Mouse (Mus musculus): ENCODE data around the gene Cnga4. TPM values are rescaled to one million over a fixed set of nuclear protein-coding genes. Genes with fewer than 3 reads are reported as not detected.
"Not testable (repeated sequence)": the region's sequence is repeated elsewhere in the genome, so short reads cannot be mapped to it uniquely, and the experiment has no call there.

Gene Cnga4
- polyA plus RNA-seq, 1 experiment = 0.12 TPM

GRCm38 (mm10) chr7:105434798-105435197 is 30.4 kb downstream of the Cnga4 start:
- no peaks in the 10 kb centered on the region for H3K4me1 ChIP-seq (ENCODE audit: control insufficient read depth, insufficient read depth, low read length)
- 79% methylated on average over 22 of the region's 22 CpGs for WGBS
- no peak for DNase-seq
- no peak for TF ChIP-seq POLR2A (IDR thresholded peaks at IDR 0.05; ENCODE audit: borderline replicate concordance, extremely low read depth, low read depth, low read length)
- no peak for TF ChIP-seq CTCF (IDR thresholded peaks at IDR 0.05; ENCODE audit: insufficient read depth, low read length)
- H3K4me3 ChIP-seq (replicated peaks; ENCODE audit: extremely low read depth, low read depth, low read length) = no peak overlapping the region

- 54% methylated on average over 7 of the region's 7 CpGs for WGBS
- H3K4me3 ChIP-seq (replicated peaks; ENCODE audit: extremely low read depth, low read depth, low read length) = no peak overlapping the region
- TF ChIP-seq CTCF (IDR thresholded peaks at IDR 0.05; ENCODE audit: insufficient read depth, low read length) = no peak
- TF ChIP-seq POLR2A (IDR thresholded peaks at IDR 0.05; ENCODE audit: borderline replicate concordance, extremely low read depth, low read depth, low read length) = no peak
- H3K4me1 ChIP-seq (ENCODE audit: control insufficient read depth, insufficient read depth, low read length) = no peaks in the 10 kb centered on the region
- DNase-seq = no peak
Measured at GRCm38 (mm10) chr7:105437979-105438772, 33.8 kb downstream of the Cnga4 start.

- Histone ChIP-seq H3K4me1 (ENCODE audit: control insufficient read depth, insufficient read depth, low read length) (no peaks in the 10 kb centered on the region), H3K4me3 (replicated peaks; ENCODE audit: extremely low read depth, low read depth, low read length) (no peak overlapping the region)
- WGBS = 36% methylated on average over 4 of the region's 4 CpGs
- TF ChIP-seq CTCF (IDR thresholded peaks at IDR 0.05; ENCODE audit: insufficient read depth, low read length) (no peak), POLR2A (IDR thresholded peaks at IDR 0.05; ENCODE audit: borderline replicate concordance, extremely low read depth, low read depth, low read length) (no peak)
- no peak for DNase-seq
Measured at GRCm38 (mm10) chr7:105441426-105441825, 37.1 kb downstream of the Cnga4 start.

GRCm38 (mm10) chr7:105445076-105445475 is 40.7 kb downstream of the Cnga4 start:
- DNase-seq = no peak
- Histone ChIP-seq H3K4me1 (ENCODE audit: control insufficient read depth, insufficient read depth, low read length) (no peaks in the 10 kb centered on the region), H3K4me3 (replicated peaks; ENCODE audit: extremely low read depth, low read depth, low read length) (no peak overlapping the region)
- TF ChIP-seq CTCF (IDR thresholded peaks at IDR 0.05; ENCODE audit: insufficient read depth, low read length) = no peak
- TF ChIP-seq POLR2A (IDR thresholded peaks at IDR 0.05; ENCODE audit: borderline replicate concordance, extremely low read depth, low read depth, low read length) = no peak
- WGBS = 48% methylated on average over 3 of the region's 3 CpGs

- DNase-seq; H3K4me3 ChIP-seq (replicated peaks; ENCODE audit: extremely low read depth, low read depth, low read length); H3K4me1 ChIP-seq (ENCODE audit: control insufficient read depth, insufficient read depth, low read length): not testable (repeated sequence)
- 89% methylated on average over 4 of the region's 4 CpGs for WGBS
Measured at GRCm38 (mm10) chr7:105453345-105453744, 49.0 kb downstream of the Cnga4 start.

Other genes starting within 250 kb of the Cnga4 start
- not detected in 2 replicates for gene Olfr684, start 240.9 kb upstream of the Cnga4 start, polyA plus RNA-seq (2012; rRNA removed)
- gene Olfr685, start 218.6 kb upstream of the Cnga4 start, polyA plus RNA-seq (2012; rRNA removed) = not detected in 2 replicates
- gene Olfr686, start 197.1 kb upstream of the Cnga4 start, polyA plus RNA-seq (2012; rRNA removed) = not detected in 2 replicates
- gene Olfr688, start 116.5 kb upstream of the Cnga4 start, polyA plus RNA-seq (2012; rRNA removed) = not detected in 2 replicates
- not detected in 2 replicates for gene Olfr689, start 93.4 kb upstream of the Cnga4 start, polyA plus RNA-seq (2012; rRNA removed)
- not detected in 2 replicates for gene Olfr690, start 70.5 kb upstream of the Cnga4 start, polyA plus RNA-seq (2012; rRNA removed)
- gene Olfr691, start 62.3 kb upstream of the Cnga4 start, polyA plus RNA-seq (2012; rRNA removed) = not detected in 2 replicates
- not detected in 2 replicates for gene Olfr692, start 36.3 kb upstream of the Cnga4 start, polyA plus RNA-seq (2012; rRNA removed)
- gene Gm5901, start 29.5 kb upstream of the Cnga4 start, polyA plus RNA-seq (2012; rRNA removed) = not detected in 2 replicates
- 46.7 and 57.9 TPM in 2 replicates for gene Fam160a2, start 4.5 kb upstream of the Cnga4 start, polyA plus RNA-seq (2012; rRNA removed)
- gene Cckbr, start 21.2 kb downstream of the Cnga4 start, polyA plus RNA-seq (2012; rRNA removed) = not detected in 2 replicates
- 52.5 and 76.9 TPM in 2 replicates for gene Cavin3, start 77.7 kb downstream of the Cnga4 start, polyA plus RNA-seq (2012; rRNA removed)
- gene Smpd1, start 149.8 kb downstream of the Cnga4 start, polyA plus RNA-seq (2012; rRNA removed) = 80.7 and 90.0 TPM in 2 replicates
- 185 and 193 TPM in 2 replicates for gene Apbb1, start 177.1 kb downstream of the Cnga4 start, polyA plus RNA-seq (2012; rRNA removed)
- 2.6 and 3.8 TPM in 2 replicates for gene Hpx, start 195.6 kb downstream of the Cnga4 start, polyA plus RNA-seq (2012; rRNA removed)
- gene Trim3, start 229.0 kb downstream of the Cnga4 start, polyA plus RNA-seq (2012; rRNA removed) = 163 TPM in 2 replicates
- gene Timm10b, start 235.5 kb downstream of the Cnga4 start, polyA plus RNA-seq (2012; rRNA removed) = 95.7 and 110 TPM in 2 replicates
- gene Arfip2, start 235.8 kb downstream of the Cnga4 start, polyA plus RNA-seq (2012; rRNA removed) = 63.9 and 71.2 TPM in 2 replicates
- 243 and 295 TPM in 2 replicates for gene Gm45799, start 236.0 kb downstream of the Cnga4 start, polyA plus RNA-seq (2012; rRNA removed)
- 1.8 and 2.4 TPM in 2 replicates for gene Dnhd1, start 246.3 kb downstream of the Cnga4 start, polyA plus RNA-seq (2012; rRNA removed)

Measured in lung, adult 2 months (tissue).